Mouse (Mus musculus) kidney, postnatal 25 days (tissue): ENCODE data around the gene Cox6a1.
A peak's percentile ranks its signal among the peaks of the same experiment; 100 is the strongest.
"Not testable (repeated sequence)": the region's sequence is repeated elsewhere in the genome, so short reads cannot be mapped to it uniquely, and the experiment has no call there.

Experiments used
- DNase-seq, 2 experiments: peaks; one replicate each; pipeline ENCODE4 v3.0.0; 2021; ENCODE audit warnings: mixed read lengths in 2 of 2

Cox6a1 gene

GRCm38 (mm10) chr5:115347564-115347963 lies 1.2 kb downstream of the Cox6a1 start:
- peak; percentile 88 to 92 for DNase-seq

DNA sequence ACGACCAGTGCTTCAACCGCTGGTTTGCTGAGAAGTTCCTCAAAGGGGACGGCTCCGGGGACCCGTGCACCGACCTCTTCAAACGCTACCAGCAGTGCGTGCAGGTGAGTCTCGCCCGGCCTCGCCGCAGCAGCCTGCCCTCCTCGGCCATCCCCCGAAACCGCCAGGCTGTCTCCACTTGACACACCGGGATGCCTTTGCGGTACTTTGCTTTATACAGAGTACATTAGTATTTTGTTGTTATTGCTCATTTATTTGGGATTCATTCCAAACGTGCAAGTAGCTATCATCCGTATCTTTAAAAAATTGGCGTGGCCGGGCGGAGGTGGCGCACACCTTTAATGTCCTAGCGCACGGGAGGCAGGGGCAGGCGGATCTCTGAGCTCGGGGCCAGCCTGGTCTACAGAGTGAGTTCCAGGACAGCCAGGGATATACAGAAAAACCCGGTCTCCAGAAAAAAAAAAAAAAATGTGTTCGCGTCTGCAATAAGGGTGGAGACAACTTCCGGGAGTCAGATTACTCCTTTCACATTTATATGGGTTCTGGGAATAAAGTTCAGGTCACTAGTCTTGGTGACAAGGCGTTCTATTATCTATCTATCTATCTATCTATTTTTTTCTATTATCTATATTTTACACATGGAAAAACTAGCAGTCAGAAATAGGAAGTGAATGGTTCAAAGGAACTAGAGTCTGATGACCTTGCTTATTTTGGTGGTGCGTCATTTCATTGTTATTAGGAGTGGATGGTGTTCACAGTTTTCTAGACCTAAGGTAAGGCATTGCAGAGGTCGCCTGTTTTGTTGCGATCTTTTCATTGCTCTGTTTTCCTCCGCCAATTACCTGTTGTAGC lies 7.2 kb downstream of the Cox6a1 start:
- no peak for DNase-seq

DNA sequence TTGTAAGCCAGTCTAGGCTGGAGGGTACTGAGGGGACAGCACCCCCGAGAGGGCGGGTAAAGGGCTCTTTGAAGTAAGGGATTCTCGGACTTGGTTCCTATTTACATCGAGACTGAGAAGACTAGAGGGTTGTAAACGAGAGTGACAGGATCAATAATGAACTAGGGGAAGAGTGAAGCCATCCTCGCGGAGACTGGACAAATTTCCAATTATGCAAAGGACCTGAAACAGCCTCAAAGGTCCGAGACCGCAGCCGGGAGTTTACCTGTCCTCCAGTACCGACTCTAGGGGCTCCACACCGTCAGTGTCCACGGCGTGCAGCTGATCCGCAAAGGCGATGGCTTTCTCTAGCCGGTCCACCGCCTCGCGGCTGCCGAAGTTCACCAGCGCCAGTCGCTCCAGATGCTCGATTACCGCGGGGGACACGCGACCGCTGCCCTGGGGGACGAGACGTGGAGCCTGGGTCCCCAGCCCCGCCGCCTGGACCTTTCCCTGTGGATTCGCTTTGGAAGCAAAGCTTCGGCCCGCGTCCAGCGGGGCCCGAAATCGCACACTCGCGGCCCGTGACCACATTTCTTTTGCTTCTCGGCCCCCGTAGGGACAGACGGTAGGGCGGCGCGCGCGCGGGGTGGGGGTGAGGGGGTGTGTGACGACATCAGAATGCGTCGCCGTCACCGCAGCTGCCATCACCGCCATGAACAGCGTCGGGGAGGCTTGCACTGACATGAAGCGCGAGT lies 8.0 kb downstream of the Cox6a1 start, which contains the start of the genes Gatc and Triap1:
Gene Gatc, minus strand, starts transcription at position 602 of the 737 bp plus-strand sequence.
Gene Triap1, plus strand, starts transcription at position 649 of the 737 bp plus-strand sequence.
- peak; percentile 91 to 94 for DNase-seq

- DNase-seq: no peak
Measured at GRCm38 (mm10) chr5:115340007-115340406, 8.8 kb downstream of the Cox6a1 start.

DNA sequence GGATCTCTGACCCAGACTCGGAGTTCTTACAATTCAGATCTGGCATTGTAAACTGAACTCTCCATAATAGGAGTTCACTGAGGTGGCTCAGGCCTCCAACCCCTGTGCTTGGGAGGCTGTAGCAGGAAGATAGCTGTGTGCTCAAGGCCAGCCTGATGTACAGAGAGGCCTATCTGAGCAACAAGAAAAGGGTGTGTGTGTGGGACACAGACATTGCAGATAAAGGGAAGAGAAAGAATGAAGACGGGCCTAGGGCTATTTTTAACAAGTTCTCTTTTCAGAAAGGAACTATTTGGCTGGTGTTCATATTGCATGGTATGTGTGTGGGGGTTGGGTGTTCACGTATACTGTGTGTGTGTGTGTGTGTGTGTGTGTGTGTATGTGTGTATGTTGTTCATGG lies 15.2 kb downstream of the Cox6a1 start:
- no peak for DNase-seq

DNA sequence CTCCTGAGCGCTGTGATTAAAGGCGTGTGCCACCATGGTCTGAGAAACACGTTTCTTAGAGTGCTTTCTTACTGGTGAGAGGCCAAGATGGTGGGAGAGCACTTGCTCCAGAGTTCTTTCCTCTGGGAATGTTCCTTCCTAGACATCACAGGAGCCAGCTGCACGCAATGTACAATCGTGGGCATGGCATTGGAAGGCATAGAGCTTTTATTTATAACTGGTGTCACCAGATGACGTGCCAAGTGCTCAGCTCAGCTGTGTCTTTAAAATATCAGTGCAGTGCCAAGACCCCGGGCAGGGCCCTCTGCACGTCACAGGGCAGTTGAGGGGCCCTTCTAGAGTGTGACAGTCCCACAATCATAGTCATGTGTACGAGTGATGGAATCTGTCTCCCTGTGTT lies 17.8 kb downstream of the Cox6a1 start:
- no peak for DNase-seq

DNA sequence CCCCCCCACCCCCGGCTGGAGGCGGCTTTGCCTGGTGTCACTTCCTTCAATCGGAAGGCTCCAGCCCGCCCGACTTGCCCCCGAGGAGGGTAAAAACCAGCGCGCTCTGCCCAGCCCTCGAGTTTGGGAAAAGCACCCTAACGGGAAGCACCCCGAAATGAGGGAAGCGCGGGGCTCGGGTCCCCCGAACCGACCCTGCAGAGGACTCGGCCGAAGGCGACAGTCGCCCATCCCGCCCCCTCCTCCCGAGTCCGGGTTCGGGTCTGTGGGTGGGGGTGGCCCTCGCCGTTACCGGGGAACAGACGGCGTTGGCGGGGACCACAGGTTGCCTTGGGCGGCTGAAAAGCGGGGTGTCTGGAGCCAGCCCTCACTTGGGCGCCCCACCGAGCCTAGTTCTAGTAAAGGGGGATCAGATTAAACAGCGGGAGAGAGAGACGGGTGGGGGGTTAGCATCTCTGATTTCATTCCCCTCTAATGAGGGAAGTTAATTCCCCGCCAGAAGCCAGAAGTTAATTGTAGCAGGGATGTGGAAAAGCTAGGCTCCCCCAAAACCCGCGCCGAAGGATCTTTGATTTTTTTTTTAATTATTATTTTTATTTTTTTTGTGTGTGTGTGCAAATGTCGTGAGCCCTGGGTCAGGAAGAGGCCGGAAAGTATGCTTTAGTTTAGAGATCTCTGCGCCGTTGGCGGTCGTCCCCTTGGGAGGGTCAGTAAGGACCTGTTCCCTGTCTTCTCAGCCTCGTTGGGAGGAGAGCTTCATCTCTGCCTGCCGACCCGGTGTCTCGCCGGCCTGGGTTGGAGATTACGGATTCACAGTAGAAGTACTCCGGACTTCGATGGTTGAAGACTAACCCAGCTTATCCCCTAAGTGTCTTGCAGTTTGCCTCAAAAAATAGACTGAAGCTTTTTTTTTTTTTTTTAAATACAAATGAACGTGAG lies 20.9 kb downstream of the Cox6a1 start:
- peak; percentile 22 to 48 for DNase-seq

- DNase-seq: peak; percentile 97 to 98
Measured at GRCm38 (mm10) chr5:115326875-115327609, 21.7 kb downstream of the Cox6a1 start, which contains the start of gene Srsf9. TSS of gene Srsf9 (plus strand) at chr5:115327177.

GRCm38 (mm10) chr5:115326256-115326831 lies 22.4 kb downstream of the Cox6a1 start:
- no peak for DNase-seq

GRCm38 (mm10) chr5:115319004-115319940 lies 29.5 kb downstream of the Cox6a1 start:
- DNase-seq: peak; percentile 68 to 84

GRCm38 (mm10) chr5:115317645-115318328 lies 31.0 kb downstream of the Cox6a1 start:
- no peak for DNase-seq

- DNase-seq: no peak
Measured at GRCm38 (mm10) chr5:115316968-115317644, 31.7 kb downstream of the Cox6a1 start.

DNA sequence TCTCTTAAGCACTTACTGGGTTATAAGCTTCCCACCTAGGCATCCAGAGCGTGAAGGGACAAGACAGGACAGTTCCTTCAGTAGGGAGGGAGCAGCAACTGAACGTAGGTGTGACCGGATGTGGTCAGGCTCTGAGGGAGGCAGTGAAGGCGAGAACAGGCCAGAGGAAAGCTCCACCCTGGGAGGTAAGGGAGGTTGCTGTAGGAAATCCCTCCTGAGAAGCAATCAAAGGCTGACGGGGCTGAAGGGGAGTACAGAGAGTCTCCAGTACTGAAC lies 35.2 kb downstream of the Cox6a1 start:
- no peak for DNase-seq

GRCm38 (mm10) chr5:115312816-115313667 lies 35.7 kb downstream of the Cox6a1 start:
- DNase-seq: no peak

GRCm38 (mm10) chr5:115312354-115312753 lies 36.4 kb downstream of the Cox6a1 start:
- no peak for DNase-seq

- not testable (repeated sequence) for DNase-seq
Measured at GRCm38 (mm10) chr5:115302190-115302589, 46.6 kb downstream of the Cox6a1 start.

DNA sequence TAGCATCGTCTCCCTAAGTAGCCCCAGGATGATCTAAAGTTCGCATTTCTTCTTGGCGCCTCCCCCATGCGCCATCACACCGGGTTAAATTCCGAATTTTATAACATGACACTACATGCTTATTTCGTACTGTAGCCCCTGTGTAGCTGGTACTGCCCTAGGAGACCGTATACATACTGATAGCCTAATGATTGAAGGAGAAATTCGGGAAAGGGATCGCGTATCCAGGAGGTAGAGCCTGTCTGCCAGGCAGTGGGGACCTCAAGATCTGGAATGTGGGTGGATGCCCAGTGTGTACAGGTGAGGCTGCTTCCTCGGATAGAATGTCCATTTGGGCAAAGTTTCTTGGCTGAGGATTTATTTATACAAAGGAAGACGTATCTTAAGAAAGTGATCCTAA lies 47.2 kb downstream of the Cox6a1 start:
- no peak for DNase-seq
